Mouse (Mus musculus): Measurements from ENCODE around the gene Cyfip2. TPM values are rescaled to one million over a fixed set of nuclear protein-coding genes. Genes with fewer than 3 reads are reported as not detected.
A peak's percentile ranks its signal among the peaks of the same experiment; 100 is the strongest.

Gene Cyfip2
- polyA plus RNA-seq, 1 experiment from 2014 or later, result 13.4 TPM

GRCm38 (mm10) chr11:46215354-46215753 lies 97.3 kb downstream of the Cyfip2 start:
- no peaks in the 10 kb centered on the region for H3K36me3 ChIP-seq (ENCODE audit: control insufficient read depth, insufficient read depth, low read length)
- peaks cover 20% of the 10 kb centered on the region for H3K4me1 ChIP-seq (ENCODE audit: control insufficient read depth, insufficient read depth, low read length)
- H3K9ac ChIP-seq (ENCODE audit: low read depth, low read length), result no peak overlapping the region
- no peak overlapping the region for H3K4me3 ChIP-seq (ENCODE audit: low read depth, low read length)
- no peaks in the 10 kb centered on the region for H3K27me3 ChIP-seq (replicated peaks; ENCODE audit: control insufficient read depth, insufficient read depth, low read length)
- H3K4me2 ChIP-seq (ENCODE audit: low read depth, low read length), result no peak overlapping the region
- ATAC-seq (ENCODE audit: low read depth) (peak; percentile 85), DNase-seq (ENCODE audit: low spot score) (peak; percentile 95)
- H3K27ac ChIP-seq (replicated peaks; ENCODE audit: low read depth, low read length), result no peak overlapping the region
- peaks cover 4% of the 10 kb centered on the region; the same call in 1 of the 2 replicates for H3K9me3 ChIP-seq (ENCODE audit: control insufficient read depth, low read length)
- 11% methylated on average over 3 of the region's 3 CpGs for WGBS

- H3K4me3 ChIP-seq (ENCODE audit: low read depth, low read length), result no peak overlapping the region
- H3K4me2 ChIP-seq (ENCODE audit: low read depth, low read length), result no peak overlapping the region
- ATAC-seq (ENCODE audit: low read depth) (no peak), DNase-seq (ENCODE audit: low spot score) (peak; percentile 19)
- H3K27me3 ChIP-seq (replicated peaks; ENCODE audit: control insufficient read depth, insufficient read depth, low read length), result no peaks in the 10 kb centered on the region
- peak overlapping the region; percentile 84 for H3K27ac ChIP-seq (replicated peaks; ENCODE audit: low read depth, low read length)
- H3K9me3 ChIP-seq (ENCODE audit: control insufficient read depth, low read length), result peaks cover 4% of the 10 kb centered on the region; the same call in 1 of the 2 replicates
- no peak overlapping the region for H3K9ac ChIP-seq (ENCODE audit: low read depth, low read length)
- 48% methylated on average over 14 of the region's 14 CpGs for WGBS
- no peaks in the 10 kb centered on the region for H3K36me3 ChIP-seq (ENCODE audit: control insufficient read depth, insufficient read depth, low read length)
- peaks cover 20% of the 10 kb centered on the region for H3K4me1 ChIP-seq (ENCODE audit: control insufficient read depth, insufficient read depth, low read length)
Observed at GRCm38 (mm10) chr11:46214368-46215230, 98.1 kb downstream of the Cyfip2 start.

GRCm38 (mm10) chr11:46213844-46214243 lies 98.8 kb downstream of the Cyfip2 start:
- DNase-seq (ENCODE audit: low spot score) (peak; percentile 91), ATAC-seq (ENCODE audit: low read depth) (peak; percentile 66)
- Histone ChIP-seq H3K4me3 (ENCODE audit: low read depth, low read length) (no peak overlapping the region), H3K9ac (ENCODE audit: low read depth, low read length) (no peak overlapping the region), H3K4me2 (ENCODE audit: low read depth, low read length) (no peak overlapping the region), H3K36me3 (ENCODE audit: control insufficient read depth, insufficient read depth, low read length) (no peaks in the 10 kb centered on the region), H3K4me1 (ENCODE audit: control insufficient read depth, insufficient read depth, low read length) (peaks cover 20% of the 10 kb centered on the region), H3K27me3 (replicated peaks; ENCODE audit: control insufficient read depth, insufficient read depth, low read length) (no peaks in the 10 kb centered on the region), H3K9me3 (ENCODE audit: control insufficient read depth, low read length) (peaks cover 4% of the 10 kb centered on the region; the same call in 1 of the 2 replicates), H3K27ac (replicated peaks; ENCODE audit: low read depth, low read length) (peak overlapping the region; percentile 84)
- 26% methylated on average over 5 of the region's 5 CpGs for WGBS

- Histone ChIP-seq H3K9ac (ENCODE audit: low read depth, low read length) (no peak overlapping the region), H3K4me3 (ENCODE audit: low read depth, low read length) (no peak overlapping the region), H3K27ac (replicated peaks; ENCODE audit: low read depth, low read length) (no peak overlapping the region), H3K4me2 (ENCODE audit: low read depth, low read length) (no peak overlapping the region), H3K27me3 (replicated peaks; ENCODE audit: control insufficient read depth, insufficient read depth, low read length) (no peaks in the 10 kb centered on the region), H3K36me3 (ENCODE audit: control insufficient read depth, insufficient read depth, low read length) (no peaks in the 10 kb centered on the region), H3K9me3 (ENCODE audit: control insufficient read depth, low read length) (peaks cover 4% of the 10 kb centered on the region; the same call in 1 of the 2 replicates), H3K4me1 (ENCODE audit: control insufficient read depth, insufficient read depth, low read length) (peaks cover 20% of the 10 kb centered on the region)
- no peak for DNase-seq (ENCODE audit: low spot score)
- WGBS, result 28% methylated on average over 3 of the region's 3 CpGs
- no peak for ATAC-seq (ENCODE audit: low read depth)
Observed at GRCm38 (mm10) chr11:46211858-46212257, 100.8 kb downstream of the Cyfip2 start.

- Histone ChIP-seq H3K9me3 (ENCODE audit: control insufficient read depth, low read length) (no peaks in the 10 kb centered on the region), H3K9ac (ENCODE audit: low read depth, low read length) (no peak overlapping the region), H3K27ac (replicated peaks; ENCODE audit: low read depth, low read length) (no peak overlapping the region), H3K4me1 (ENCODE audit: control insufficient read depth, insufficient read depth, low read length) (peaks cover 18% of the 10 kb centered on the region), H3K36me3 (ENCODE audit: control insufficient read depth, insufficient read depth, low read length) (no peaks in the 10 kb centered on the region), H3K4me2 (ENCODE audit: low read depth, low read length) (no peak overlapping the region), H3K4me3 (ENCODE audit: low read depth, low read length) (no peak overlapping the region), H3K27me3 (replicated peaks; ENCODE audit: control insufficient read depth, insufficient read depth, low read length) (no peaks in the 10 kb centered on the region)
- WGBS, result 36% methylated on average over 2 of the region's 2 CpGs
- ATAC-seq (ENCODE audit: low read depth) (no peak), DNase-seq (ENCODE audit: low spot score) (no peak)
Observed at GRCm38 (mm10) chr11:46209884-46210283, 102.8 kb downstream of the Cyfip2 start.

GRCm38 (mm10) chr11:46205639-46206409 lies 106.8 kb downstream of the Cyfip2 start:
- WGBS, result 46% methylated on average over 17 of the region's 17 CpGs
- no peak overlapping the region for H3K4me3 ChIP-seq (ENCODE audit: low read depth, low read length)
- no peaks in the 10 kb centered on the region for H3K27me3 ChIP-seq (replicated peaks; ENCODE audit: control insufficient read depth, insufficient read depth, low read length)
- H3K36me3 ChIP-seq (ENCODE audit: control insufficient read depth, insufficient read depth, low read length), result no peaks in the 10 kb centered on the region
- no peak overlapping the region for H3K27ac ChIP-seq (replicated peaks; ENCODE audit: low read depth, low read length)
- H3K4me2 ChIP-seq (ENCODE audit: low read depth, low read length), result no peak overlapping the region
- peaks cover 4% of the 10 kb centered on the region for H3K4me1 ChIP-seq (ENCODE audit: control insufficient read depth, insufficient read depth, low read length)
- no peaks in the 10 kb centered on the region for H3K9me3 ChIP-seq (ENCODE audit: control insufficient read depth, low read length)
- DNase-seq (ENCODE audit: low spot score) (no peak), ATAC-seq (ENCODE audit: low read depth) (no peak)
- no peak overlapping the region for H3K9ac ChIP-seq (ENCODE audit: low read depth, low read length)

GRCm38 (mm10) chr11:46204841-46205240 lies 107.8 kb downstream of the Cyfip2 start:
- peaks cover 4% of the 10 kb centered on the region for H3K4me1 ChIP-seq (ENCODE audit: control insufficient read depth, insufficient read depth, low read length)
- WGBS, result 89% methylated on average over 9 of the region's 9 CpGs
- ATAC-seq (ENCODE audit: low read depth), result no peak

GRCm38 (mm10) chr11:46202547-46202887 lies 110.1 kb downstream of the Cyfip2 start:
- 46% methylated on average over 10 of the region's 10 CpGs for WGBS

More at GRCm38 (mm10) chr11:46204841-46205240, 107.8 kb downstream of the Cyfip2 start:
- H3K27ac ChIP-seq (replicated peaks; ENCODE audit: low read depth, low read length), result no peak overlapping the region
- no peaks in the 10 kb centered on the region for H3K9me3 ChIP-seq (ENCODE audit: control insufficient read depth, low read length)
- no peak overlapping the region for H3K4me2 ChIP-seq (ENCODE audit: low read depth, low read length)
- H3K27me3 ChIP-seq (replicated peaks; ENCODE audit: control insufficient read depth, insufficient read depth, low read length), result no peaks in the 10 kb centered on the region
- no peak for DNase-seq (ENCODE audit: low spot score)
- H3K36me3 ChIP-seq (ENCODE audit: control insufficient read depth, insufficient read depth, low read length), result no peaks in the 10 kb centered on the region
- no peak overlapping the region for H3K4me3 ChIP-seq (ENCODE audit: low read depth, low read length)
- H3K9ac ChIP-seq (ENCODE audit: low read depth, low read length), result no peak overlapping the region

More at GRCm38 (mm10) chr11:46202547-46202887, 110.1 kb downstream of the Cyfip2 start:
- Histone ChIP-seq H3K27ac (replicated peaks; ENCODE audit: low read depth, low read length) (no peak overlapping the region), H3K4me3 (ENCODE audit: low read depth, low read length) (no peak overlapping the region), H3K36me3 (ENCODE audit: control insufficient read depth, insufficient read depth, low read length) (no peaks in the 10 kb centered on the region), H3K4me2 (ENCODE audit: low read depth, low read length) (no peak overlapping the region), H3K27me3 (replicated peaks; ENCODE audit: control insufficient read depth, insufficient read depth, low read length) (no peaks in the 10 kb centered on the region), H3K9ac (ENCODE audit: low read depth, low read length) (no peak overlapping the region), H3K4me1 (ENCODE audit: control insufficient read depth, insufficient read depth, low read length) (peaks cover 4% of the 10 kb centered on the region), H3K9me3 (ENCODE audit: control insufficient read depth, low read length) (no peaks in the 10 kb centered on the region)
- DNase-seq (ENCODE audit: low spot score), result no peak
- ATAC-seq (ENCODE audit: low read depth), result no peak
